Mouse (Mus musculus): ENCODE measurements around the gene Obsl1. TPM values are rescaled to one million over a fixed set of nuclear protein-coding genes. Genes with fewer than 3 reads are reported as not detected.

Gene Obsl1
- 75.1 and 84.0 TPM in 2 replicates for polyA plus RNA-seq (2015; fragmentation: Nextera tagmentation; extraction: Ambion mirVana)

GRCm38 (mm10) chr1:75505956-75506831, at the start of gene Obsl1:
Gene Obsl1 (minus strand): TSS chr1:75506452.
- peak within 1 kb of the TSS; percentile 98 for H3K27ac ChIP-seq
- H3K9ac ChIP-seq: peak within 1 kb of the TSS; percentile 98
- peak within 1 kb of the TSS; percentile 92 for H3K4me2 ChIP-seq
- no peaks in the 10 kb centered on the region for H3K9me3 ChIP-seq
- peak; percentile 90 for ATAC-seq (ENCODE audit: insufficient read depth, low FRiP score, low read depth)
- H3K4me3 ChIP-seq (replicated peaks): peak within 1 kb of the TSS; percentile 91
- peaks cover 34% of the 10 kb centered on the region for H3K4me1 ChIP-seq
- no peaks in the 10 kb centered on the region for H3K27me3 ChIP-seq (replicated peaks)
- WGBS: under 1% methylated on average over 65 of the region's 65 CpGs
- H3K36me3 ChIP-seq: peaks cover 18% of the 10 kb centered on the region

GRCm38 (mm10) chr1:75555680-75556079, 49.4 kb upstream of the Obsl1 start:
- Histone ChIP-seq H3K9ac (no peak overlapping the region), H3K27me3 (replicated peaks) (no peaks in the 10 kb centered on the region), H3K4me3 (replicated peaks) (no peak overlapping the region), H3K9me3 (no peaks in the 10 kb centered on the region), H3K27ac (no peak overlapping the region), H3K4me1 (peaks cover 15% of the 10 kb centered on the region), H3K4me2 (no peak overlapping the region), H3K36me3 (peaks cover 31% of the 10 kb centered on the region; the same call in 1 of the 2 replicates)
- ATAC-seq (ENCODE audit: insufficient read depth, low FRiP score, low read depth): no peak
- 83% methylated on average over 7 of the region's 7 CpGs for WGBS

GRCm38 (mm10) chr1:75550586-75550985, 44.3 kb upstream of the Obsl1 start:
- 79% methylated on average over 15 of the region's 15 CpGs for WGBS
- no peak overlapping the region for H3K4me2 ChIP-seq
- no peak overlapping the region for H3K9ac ChIP-seq
- no peaks in the 10 kb centered on the region for H3K27me3 ChIP-seq (replicated peaks)
- no peaks in the 10 kb centered on the region for H3K9me3 ChIP-seq
- H3K4me3 ChIP-seq (replicated peaks): no peak overlapping the region
- H3K27ac ChIP-seq: no peak overlapping the region
- peaks cover 28% of the 10 kb centered on the region; the same call in 1 of the 2 replicates for H3K36me3 ChIP-seq
- H3K4me1 ChIP-seq: peaks cover 18% of the 10 kb centered on the region; the same call in 1 of the 2 replicates
- ATAC-seq (ENCODE audit: insufficient read depth, low FRiP score, low read depth): no peak

GRCm38 (mm10) chr1:75549289-75550279, 43.3 kb upstream of the Obsl1 start:
- 69% methylated on average over 17 of the region's 17 CpGs for WGBS

GRCm38 (mm10) chr1:75548871-75549270, 42.6 kb upstream of the Obsl1 start:
- Histone ChIP-seq H3K27me3 (replicated peaks) (no peaks in the 10 kb centered on the region), H3K4me1 (peaks cover 19% of the 10 kb centered on the region; the same call in 1 of the 2 replicates), H3K9me3 (no peaks in the 10 kb centered on the region), H3K4me2 (no peak overlapping the region), H3K27ac (no peak overlapping the region), H3K9ac (no peak overlapping the region), H3K36me3 (peaks cover 25% of the 10 kb centered on the region; the same call in 1 of the 2 replicates), H3K4me3 (replicated peaks) (no peak overlapping the region)
- 86% methylated on average over 17 of the region's 17 CpGs for WGBS
- ATAC-seq (ENCODE audit: insufficient read depth, low FRiP score, low read depth): no peak

More at GRCm38 (mm10) chr1:75549289-75550279, 43.3 kb upstream of the Obsl1 start:
- no peaks in the 10 kb centered on the region for H3K9me3 ChIP-seq
- ATAC-seq (ENCODE audit: insufficient read depth, low FRiP score, low read depth): no peak
- H3K27me3 ChIP-seq (replicated peaks): no peaks in the 10 kb centered on the region
- H3K36me3 ChIP-seq: peaks cover 28% of the 10 kb centered on the region; the same call in 1 of the 2 replicates
- no peak overlapping the region for H3K4me3 ChIP-seq (replicated peaks)
- H3K4me2 ChIP-seq: no peak overlapping the region
- H3K4me1 ChIP-seq: peaks cover 19% of the 10 kb centered on the region; the same call in 1 of the 2 replicates
- no peak overlapping the region for H3K9ac ChIP-seq
- H3K27ac ChIP-seq: no peak overlapping the region

GRCm38 (mm10) chr1:75548083-75548482, 41.8 kb upstream of the Obsl1 start:
- H3K27ac ChIP-seq: no peak overlapping the region
- H3K9ac ChIP-seq: no peak overlapping the region
- no peaks in the 10 kb centered on the region for H3K9me3 ChIP-seq
- 90% methylated on average over 3 of the region's 3 CpGs for WGBS
- no peak overlapping the region for H3K4me3 ChIP-seq (replicated peaks)
- H3K36me3 ChIP-seq: peaks cover 20% of the 10 kb centered on the region; the same call in 1 of the 2 replicates
- H3K4me2 ChIP-seq: no peak overlapping the region
- peaks cover 19% of the 10 kb centered on the region; the same call in 1 of the 2 replicates for H3K4me1 ChIP-seq
- H3K27me3 ChIP-seq (replicated peaks): no peaks in the 10 kb centered on the region
- no peak for ATAC-seq (ENCODE audit: insufficient read depth, low FRiP score, low read depth)

- H3K4me1 ChIP-seq: peaks cover 19% of the 10 kb centered on the region; the same call in 1 of the 2 replicates
- H3K27me3 ChIP-seq (replicated peaks): no peaks in the 10 kb centered on the region
- peak overlapping the region; percentile 79; the same call in 1 of the 2 replicates for H3K4me3 ChIP-seq (replicated peaks)
- peaks cover 13% of the 10 kb centered on the region; the same call in 1 of the 2 replicates for H3K36me3 ChIP-seq
- no peak for ATAC-seq (ENCODE audit: insufficient read depth, low FRiP score, low read depth)
- 91% methylated on average over 13 of the region's 13 CpGs for WGBS
- H3K27ac ChIP-seq: no peak overlapping the region
- H3K4me2 ChIP-seq: peak overlapping the region; percentile 67; the same call in 1 of the 2 replicates
- no peaks in the 10 kb centered on the region for H3K9me3 ChIP-seq
- no peak overlapping the region for H3K9ac ChIP-seq
Observed at GRCm38 (mm10) chr1:75547351-75547750, 41.1 kb upstream of the Obsl1 start.

GRCm38 (mm10) chr1:75545965-75546956, 40.0 kb upstream of the Obsl1 start, which contains the start of gene Slc4a3:
Gene Slc4a3 (plus strand): TSS chr1:75546266.
- WGBS: under 1% methylated on average over 58 of the region's 64 CpGs
- Histone ChIP-seq H3K4me2 (peak within 1 kb of the TSS; percentile 67), H3K4me1 (peaks cover 19% of the 10 kb centered on the region; the same call in 1 of the 2 replicates), H3K4me3 (replicated peaks) (peak within 1 kb of the TSS; percentile 79), H3K27ac (peak within 1 kb of the TSS; percentile 59), H3K36me3 (peaks cover 9% of the 10 kb centered on the region; the same call in 1 of the 2 replicates), H3K9me3 (no peaks in the 10 kb centered on the region), H3K27me3 (replicated peaks) (no peaks in the 10 kb centered on the region), H3K9ac (peak within 1 kb of the TSS; percentile 70)
- ATAC-seq (ENCODE audit: insufficient read depth, low FRiP score, low read depth): peak; percentile 83

- no peak overlapping the region for H3K27ac ChIP-seq
- H3K4me3 ChIP-seq (replicated peaks): no peak overlapping the region
- no peaks in the 10 kb centered on the region for H3K36me3 ChIP-seq
- no peaks in the 10 kb centered on the region for H3K27me3 ChIP-seq (replicated peaks)
- H3K4me1 ChIP-seq: peaks cover 18% of the 10 kb centered on the region; the same call in 1 of the 2 replicates
- no peak for ATAC-seq (ENCODE audit: insufficient read depth, low FRiP score, low read depth)
- WGBS: 85% methylated on average over 6 of the region's 6 CpGs
- no peaks in the 10 kb centered on the region for H3K9me3 ChIP-seq
- no peak overlapping the region for H3K9ac ChIP-seq
- H3K4me2 ChIP-seq: no peak overlapping the region
Observed at GRCm38 (mm10) chr1:75544351-75544750, 38.1 kb upstream of the Obsl1 start.

GRCm38 (mm10) chr1:75541496-75541895, 35.2 kb upstream of the Obsl1 start:
- WGBS: 87% methylated on average over 7 of the region's 7 CpGs
- Histone ChIP-seq H3K27ac (no peak overlapping the region), H3K4me2 (no peak overlapping the region), H3K36me3 (no peaks in the 10 kb centered on the region), H3K4me3 (replicated peaks) (no peak overlapping the region), H3K9ac (no peak overlapping the region), H3K27me3 (replicated peaks) (no peaks in the 10 kb centered on the region), H3K4me1 (peaks cover 6% of the 10 kb centered on the region; the same call in 1 of the 2 replicates), H3K9me3 (no peaks in the 10 kb centered on the region)
- no peak for ATAC-seq (ENCODE audit: insufficient read depth, low FRiP score, low read depth)

Data from stomach, embryonic 15.5 days (tissue).